Mouse (Mus musculus) liver, adult 2 months (tissue): ENCODE results near the gene Prkd2. TPM values are rescaled to one million over a fixed set of nuclear protein-coding genes. Genes with fewer than 3 reads are reported as not detected.

Experiments used
- DNase-seq: peaks from one replicate; pipeline ENCODE4 v3.0.0-alpha.2; 2011; ENCODE audit warnings: low read depth, low spot score; ENCODE audit errors: extremely low read depth
- H3K27ac ChIP-seq: fragments of 200-500 bp; replicated peaks from 2 replicates; pipeline ENCODE4 v1.5.1; 2012; ENCODE audit warnings: low read depth, mild to moderate bottlenecking, control low read depth, inconsistent platforms, low read length; ENCODE audit not compliant: insufficient read depth
- H3K27me3 ChIP-seq: fragments of 200-500 bp; 2 replicates; pipeline ENCODE4 v1.6.1; 2012; ENCODE audit warnings: mild to moderate bottlenecking, moderate library complexity, low read length, inconsistent platforms; ENCODE audit not compliant: control insufficient read depth, insufficient read depth
- H3K36me3 ChIP-seq: fragments of 200-500 bp; 2 replicates; pipeline ENCODE4 v1.6.1; 2012; ENCODE audit warnings: low read length, inconsistent platforms; ENCODE audit not compliant: control insufficient read depth, insufficient read depth
- H3K4me1 ChIP-seq: fragments of 200-500 bp; 2 replicates; pipeline ENCODE4 v1.6.1; 2011; ENCODE audit warnings: low read length; ENCODE audit not compliant: control insufficient read depth, insufficient read depth
- H3K4me3 ChIP-seq: fragments of 200-500 bp; 2 replicates; pipeline ENCODE4 v1.5.1; 2011; ENCODE audit warnings: low read depth, mild to moderate bottlenecking, control low read depth, low read length, moderate library complexity; ENCODE audit not compliant: insufficient read depth
- H3K79me2 ChIP-seq: fragments of 200-500 bp; 2 replicates; pipeline ENCODE4 v1.6.1; 2012; ENCODE audit warnings: inconsistent platforms, mild to moderate bottlenecking, low read length, moderate library complexity; ENCODE audit not compliant: control insufficient read depth, insufficient read depth
- H3K9ac ChIP-seq: fragments of 200-500 bp; 2 replicates; pipeline ENCODE4 v1.6.1; 2012; ENCODE audit warnings: low read depth, mild to moderate bottlenecking, control low read depth, inconsistent platforms, low read length
- CTCF ChIP-seq: fragments of 200-500 bp; IDR thresholded peaks from 2 replicates; pipeline ENCODE4 v1.5.1; 2011; ENCODE audit warnings: low read depth, low read length, control low read depth
- POLR2A ChIP-seq: fragments of 200-500 bp; IDR thresholded peaks from 2 replicates; pipeline ENCODE4 v1.6.1; 2011; ENCODE audit warnings: low read length, control low read depth; ENCODE audit not compliant: insufficient read depth; ENCODE audit errors: extremely low read depth
- WGBS: fragments of 180-500 bp; shearing (Covaris S2); methylation state at CpG from one replicate; pipeline ENCODE4 v1.1.7; 2018; 5-methylcytosine and 5-hydroxymethylcytosine counted together
- polyA plus RNA-seq: library from polyadenylated mRNA; depleted of rRNA; stranded (reverse); fragments of >200 nt; gene quantifications from 2 replicates; pipeline ENCODE4 v1.2.3, GENCODE M21; 2012
- total RNA-seq: library from RNA; depleted of rRNA; stranded (reverse); fragments of >200 nt; gene quantifications from 2 replicates; pipeline ENCODE4 v1.2.3, GENCODE M21; 2014

The Prkd2 gene
- total and polyA plus RNA-seq, 2 experiments = 2.5 to 11.7 TPM

GRCm38 (mm10) chr7:16915461-16916340 is 73.0 kb downstream of the Prkd2 start:
- WGBS = 93% methylated on average over 32 of the region's 32 CpGs
- H3K27ac ChIP-seq = no peak overlapping the region
- no peaks in the 10 kb centered on the region for H3K4me1 ChIP-seq
- no peak overlapping the region for H3K9ac ChIP-seq
- H3K79me2 ChIP-seq = no peaks in the 10 kb centered on the region
- no peak for DNase-seq
- H3K4me3 ChIP-seq = no peak overlapping the region
- H3K27me3 ChIP-seq = no peaks in the 10 kb centered on the region
- H3K36me3 ChIP-seq = peaks cover 2% of the 10 kb centered on the region; the same call in 1 of the 2 replicates
- TF ChIP-seq POLR2A (no peak), CTCF (no peak)

- H3K27me3 ChIP-seq = no peaks in the 10 kb centered on the region
- TF ChIP-seq CTCF (no peak), POLR2A (no peak)
- 59% methylated on average over 30 of the region's 30 CpGs for WGBS
Measured at GRCm38 (mm10) chr7:16916342-16917265, 73.9 kb downstream of the Prkd2 start.

GRCm38 (mm10) chr7:16917447-16917846 is 74.7 kb downstream of the Prkd2 start:
- H3K36me3 ChIP-seq = peaks cover 2% of the 10 kb centered on the region; the same call in 1 of the 2 replicates
- WGBS = 94% methylated on average over 11 of the region's 11 CpGs

More at GRCm38 (mm10) chr7:16916342-16917265, 73.9 kb downstream of the Prkd2 start:
- Histone ChIP-seq H3K27ac (no peak overlapping the region), H3K79me2 (0 out of 2 replicates have a peak, but pooled peaks cover 3% of the 10 kb centered on the region), H3K36me3 (peaks cover 2% of the 10 kb centered on the region; the same call in 1 of the 2 replicates), H3K4me1 (peaks cover 3% of the 10 kb centered on the region; the same call in 1 of the 2 replicates), H3K4me3 (no peak overlapping the region), H3K9ac (no peak overlapping the region)
- no peak for DNase-seq

GRCm38 (mm10) chr7:16918014-16918413 is 75.3 kb downstream of the Prkd2 start:
- H3K27me3 ChIP-seq = no peaks in the 10 kb centered on the region
- 87% methylated on average over 9 of the region's 9 CpGs for WGBS
- TF ChIP-seq POLR2A (no peak), CTCF (no peak)
- H3K27ac ChIP-seq = no peak overlapping the region
- peaks cover 12% of the 10 kb centered on the region; the same call in 1 of the 2 replicates for H3K79me2 ChIP-seq
- DNase-seq = no peak
- H3K36me3 ChIP-seq = peaks cover 2% of the 10 kb centered on the region; the same call in 1 of the 2 replicates
- no peak overlapping the region for H3K4me3 ChIP-seq
- H3K4me1 ChIP-seq = peaks cover 13% of the 10 kb centered on the region
- no peak overlapping the region for H3K9ac ChIP-seq

More at GRCm38 (mm10) chr7:16917447-16917846, 74.7 kb downstream of the Prkd2 start:
- Histone ChIP-seq H3K27me3 (no peaks in the 10 kb centered on the region), H3K27ac (no peak overlapping the region), H3K79me2 (peaks cover 6% of the 10 kb centered on the region; the same call in 1 of the 2 replicates), H3K4me1 (peaks cover 7% of the 10 kb centered on the region), H3K9ac (no peak overlapping the region), H3K4me3 (no peak overlapping the region)
- TF ChIP-seq CTCF (no peak), POLR2A (no peak)
- no peak for DNase-seq

GRCm38 (mm10) chr7:16918670-16919069 is 76.0 kb downstream of the Prkd2 start:
- no peak for DNase-seq

More at GRCm38 (mm10) chr7:16918670-16919069, 76.0 kb downstream of the Prkd2 start:
- H3K4me1 ChIP-seq = peaks cover 15% of the 10 kb centered on the region
- H3K79me2 ChIP-seq = peaks cover 17% of the 10 kb centered on the region; the same call in 1 of the 2 replicates
- no peaks in the 10 kb centered on the region for H3K27me3 ChIP-seq
- 95% methylated on average over 3 of the region's 3 CpGs for WGBS
- TF ChIP-seq CTCF (no peak), POLR2A (no peak)
- no peak overlapping the region for H3K27ac ChIP-seq
- no peak overlapping the region for H3K4me3 ChIP-seq
- no peak overlapping the region for H3K9ac ChIP-seq
- H3K36me3 ChIP-seq = peaks cover 2% of the 10 kb centered on the region; the same call in 1 of the 2 replicates
